In the genomic region with DNA sequence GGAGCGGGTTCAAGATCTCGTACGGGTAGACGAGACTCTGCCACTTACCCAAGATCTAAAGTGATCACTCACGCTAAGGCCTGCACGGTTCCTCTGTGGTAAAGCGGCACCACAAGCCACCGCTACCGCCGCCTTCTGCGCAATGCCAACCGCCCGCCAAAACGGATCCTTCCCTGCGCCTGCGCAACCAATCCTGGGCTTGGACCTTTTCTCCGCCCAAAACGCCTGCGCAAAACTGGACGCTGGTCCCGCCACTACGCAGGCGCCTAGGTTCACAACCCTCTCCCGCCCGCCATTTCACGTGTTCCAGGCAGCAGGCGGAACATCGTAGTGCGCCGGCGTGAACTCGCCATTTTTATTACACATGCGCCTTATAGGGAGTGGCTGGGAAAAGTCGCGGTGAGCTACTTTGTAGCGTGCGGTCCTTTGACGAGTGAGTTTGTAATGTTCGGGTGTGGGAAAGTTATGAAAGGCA, we compare ENCODE assay signal across 8 mouse cellular contexts. TPM values are rescaled to one million over a fixed set of nuclear protein-coding genes. Genes with fewer than 3 reads are reported as not detected.
DNase-seq lines count a peak whose midpoint lies in the region; ATAC-seq and TF ChIP-seq lines count a peak whose summit lies in the region.

Gene Cbx5, minus strand, starts transcription at position 132 of the 475 bp plus-strand sequence.

- ATAC-seq in forebrain, embryonic 15.5 days (replicated peaks): peak; percentile 93
- ATAC-seq in neutrophil, adult 5-6 weeks (ENCODE audit: extremely low read depth, insufficient number of reproducible peaks, low FRiP score, poor library complexity, severe bottlenecking): peak; percentile 69

- peak within 1 kb of the TSS; percentile 96 for H3K27ac ChIP-seq in forebrain, embryonic 15.5 days (replicated peaks)

- under 1% methylated on average over 39 of the region's 39 CpGs for WGBS in forebrain, embryonic 15.5 days
- under 1% methylated on average over 39 of the region's 39 CpGs for WGBS in lung, adult 2 months

- no peak for TF ChIP-seq CTCF in lung, adult 2 months (IDR thresholded peaks at IDR 0.05; ENCODE audit: insufficient read depth, low read length)

- peak within 1 kb of the TSS; percentile 87 for H3K9ac ChIP-seq in forebrain, embryonic 15.5 days (replicated peaks)

- H3K36me3 ChIP-seq in forebrain, embryonic 15.5 days: peaks cover 37% of the 10 kb centered on the region

- H3K9me3 ChIP-seq in forebrain, embryonic 15.5 days: no peaks in the 10 kb centered on the region

- peak; percentile 97 for DNase-seq in ES-CJ7 (ENCODE audit: low read depth, low spot score)
- DNase-seq in cerebellum, adult 11-12 months: peak; percentile 99
- peak; percentile 97 for DNase-seq in heart, postnatal 25 days (ENCODE audit: low spot score)
- peak; percentile 98 to 99 for DNase-seq in layer of hippocampus, adult 18-20 months (ENCODE audit: low spot score in 2 of 2)
- DNase-seq in lung, adult 2 months: peak; percentile 95
- DNase-seq in thymus, adult 18-20 months: peak; percentile 93 to 97

- H3K4me3 ChIP-seq in forebrain, embryonic 15.5 days: peak within 1 kb of the TSS; percentile 83
- H3K4me3 ChIP-seq in lung, adult 2 months (replicated peaks; ENCODE audit: extremely low read depth, low read depth, low read length): peak within 1 kb of the TSS; percentile 78

- intact Hi-C loops in heart, postnatal 25 days (cut with DNase I): no loop called here

- peaks cover 55% of the 10 kb centered on the region for H3K4me1 ChIP-seq in forebrain, embryonic 15.5 days
- no peaks in the 10 kb centered on the region for H3K4me1 ChIP-seq in lung, adult 2 months (ENCODE audit: control insufficient read depth, insufficient read depth, low read length)

- peak; percentile 90; the same call in 1 of the 2 replicates for TF ChIP-seq POLR2A in lung, adult 2 months (IDR thresholded peaks at IDR 0.05; ENCODE audit: borderline replicate concordance, extremely low read depth, low read depth, low read length)

- H3K4me2 ChIP-seq in forebrain, embryonic 15.5 days (replicated peaks): peak within 1 kb of the TSS; percentile 88

- no peaks in the 10 kb centered on the region for H3K27me3 ChIP-seq in forebrain, embryonic 15.5 days

RNA-seq across cellular contexts. Expression of gene Cbx5, which starts in this region (rescaled TPM):
- polyA plus RNA-seq in forebrain, embryonic 15.5 days (2015; fragmentation: Nextera tagmentation; extraction: Ambion mirVana): 134 and 139 TPM in 2 replicates
- total RNA-seq in heart, postnatal 25 days (2021): 10 to 100 TPM; 55.9 to 63.9 TPM
- total RNA-seq in layer of hippocampus, adult 18-20 months (2021): 100 to 1,000 TPM; 174 to 190 TPM
- 12.2 and 20.0 TPM in 2 replicates for polyA plus RNA-seq in lung, adult 2 months (2012; rRNA removed)
- 22.6 and 25.5 TPM in 2 replicates for total RNA-seq in neutrophil, adult 5-6 weeks (2017)

Comparison
In these comparisons a context has a peak if more than half of its experiments do, and no peak if none do; other contexts are left out.
1. Peak in every context shown above with its lines: DNase-seq, ATAC-seq, H3K4me3 ChIP-seq and H3K27ac ChIP-seq.